Mouse (Mus musculus): ENCODE results near the gene Txndc5. TPM values are rescaled to one million over a fixed set of nuclear protein-coding genes. Genes with fewer than 3 reads are reported as not detected.

Gene Txndc5
- polyA plus RNA-seq, 1 experiment from 2014 or later = 151 TPM

GRCm38 (mm10) chr13:38539192-38539900, 10.7 kb upstream of the Txndc5 start:
- H3K9ac ChIP-seq (replicated peaks; ENCODE audit: low read depth) = no peak overlapping the region
- ATAC-seq (peak; percentile 54), DNase-seq (ENCODE audit: low spot score) (peak; percentile 73)
- no peak overlapping the region for H3K4me2 ChIP-seq (replicated peaks; ENCODE audit: low read depth, low read length)
- H3K27me3 ChIP-seq (replicated peaks; ENCODE audit: insufficient read depth, low read length) = no peaks in the 10 kb centered on the region
- H3K27ac ChIP-seq (ENCODE audit: low read length) = no peak overlapping the region; the same call in 1 of the 2 replicates
- H3K4me3 ChIP-seq (ENCODE audit: low read depth, low read length) = no peak overlapping the region
- no peaks in the 10 kb centered on the region for H3K9me3 ChIP-seq (ENCODE audit: low read length)
- peak; percentile 77 for TF ChIP-seq EP300 (IDR thresholded peaks at IDR 0.05)
- TF ChIP-seq CTCF (IDR thresholded peaks at IDR 0.05) = no peak
- 76% methylated on average over 7 of the region's 7 CpGs for WGBS
- no peaks in the 10 kb centered on the region for H3K36me3 ChIP-seq (ENCODE audit: insufficient read depth, low read length)
- H3K4me1 ChIP-seq (ENCODE audit: insufficient read depth, low read depth, low read length) = no peaks in the 10 kb centered on the region; the same call in 1 of the 2 replicates

GRCm38 (mm10) chr13:38537521-38537920, 8.9 kb upstream of the Txndc5 start:
- TF ChIP-seq EP300 (IDR thresholded peaks at IDR 0.05) = no peak
- no peak for TF ChIP-seq CTCF (IDR thresholded peaks at IDR 0.05)
- no peak for ATAC-seq
- peaks cover 9% of the 10 kb centered on the region; the same call in 1 of the 2 replicates for H3K4me1 ChIP-seq (ENCODE audit: insufficient read depth, low read depth, low read length)
- H3K27me3 ChIP-seq (replicated peaks; ENCODE audit: insufficient read depth, low read length) = no peaks in the 10 kb centered on the region
- no peak for DNase-seq (ENCODE audit: low spot score)
- no peaks in the 10 kb centered on the region for H3K36me3 ChIP-seq (ENCODE audit: insufficient read depth, low read length)
- no peak overlapping the region for H3K9ac ChIP-seq (replicated peaks; ENCODE audit: low read depth)
- H3K9me3 ChIP-seq (ENCODE audit: low read length) = no peaks in the 10 kb centered on the region
- no peak overlapping the region for H3K4me3 ChIP-seq (ENCODE audit: low read depth, low read length)
- no peak overlapping the region for H3K27ac ChIP-seq (ENCODE audit: low read length)
- no peak overlapping the region for H3K4me2 ChIP-seq (replicated peaks; ENCODE audit: low read depth, low read length)

- ATAC-seq (peak; percentile 56), DNase-seq (ENCODE audit: low spot score) (peak; percentile 54)
- H3K9ac ChIP-seq (replicated peaks; ENCODE audit: low read depth) = no peak overlapping the region
- H3K4me2 ChIP-seq (replicated peaks; ENCODE audit: low read depth, low read length) = no peak overlapping the region
- WGBS = 37% methylated on average over 6 of the region's 6 CpGs
- H3K9me3 ChIP-seq (ENCODE audit: low read length) = no peaks in the 10 kb centered on the region
- no peak overlapping the region for H3K4me3 ChIP-seq (ENCODE audit: low read depth, low read length)
- TF ChIP-seq EP300 (IDR thresholded peaks at IDR 0.05) (peak; percentile 71), CTCF (IDR thresholded peaks at IDR 0.05) (no peak)
- no peak overlapping the region for H3K27ac ChIP-seq (ENCODE audit: low read length)
- peaks cover 9% of the 10 kb centered on the region; the same call in 1 of the 2 replicates for H3K4me1 ChIP-seq (ENCODE audit: insufficient read depth, low read depth, low read length)
- no peaks in the 10 kb centered on the region for H3K36me3 ChIP-seq (ENCODE audit: insufficient read depth, low read length)
- no peaks in the 10 kb centered on the region for H3K27me3 ChIP-seq (replicated peaks; ENCODE audit: insufficient read depth, low read length)
These were observed 6.1 kb upstream of the Txndc5 start for GRCm38 (mm10) chr13:38534731-38535130.

GRCm38 (mm10) chr13:38534016-38534415, 5.4 kb upstream of the Txndc5 start:
- H3K4me1 ChIP-seq (ENCODE audit: insufficient read depth, low read depth, low read length) = peaks cover 11% of the 10 kb centered on the region; the same call in 1 of the 2 replicates
- DNase-seq (ENCODE audit: low spot score) = peak; percentile 33

GRCm38 (mm10) chr13:38533461-38533860, 4.8 kb upstream of the Txndc5 start:
- DNase-seq (ENCODE audit: low spot score) = no peak
- Histone ChIP-seq H3K27ac (ENCODE audit: low read length) (no peak overlapping the region; the same call in 1 of the 2 replicates), H3K4me2 (replicated peaks; ENCODE audit: low read depth, low read length) (no peak overlapping the region), H3K27me3 (replicated peaks; ENCODE audit: insufficient read depth, low read length) (no peaks in the 10 kb centered on the region), H3K9ac (replicated peaks; ENCODE audit: low read depth) (no peak overlapping the region), H3K36me3 (ENCODE audit: insufficient read depth, low read length) (no peaks in the 10 kb centered on the region), H3K4me3 (ENCODE audit: low read depth, low read length) (no peak overlapping the region), H3K4me1 (ENCODE audit: insufficient read depth, low read depth, low read length) (peaks cover 13% of the 10 kb centered on the region; the same call in 1 of the 2 replicates), H3K9me3 (ENCODE audit: low read length) (no peaks in the 10 kb centered on the region)
- 70% methylated on average over 10 of the region's 10 CpGs for WGBS
- TF ChIP-seq EP300 (IDR thresholded peaks at IDR 0.05) (no peak), CTCF (IDR thresholded peaks at IDR 0.05) (no peak)
- no peak for ATAC-seq

More at GRCm38 (mm10) chr13:38534016-38534415, 5.4 kb upstream of the Txndc5 start:
- no peaks in the 10 kb centered on the region for H3K36me3 ChIP-seq (ENCODE audit: insufficient read depth, low read length)
- H3K9ac ChIP-seq (replicated peaks; ENCODE audit: low read depth) = no peak overlapping the region
- no peaks in the 10 kb centered on the region for H3K9me3 ChIP-seq (ENCODE audit: low read length)
- no peak overlapping the region for H3K4me2 ChIP-seq (replicated peaks; ENCODE audit: low read depth, low read length)
- H3K27me3 ChIP-seq (replicated peaks; ENCODE audit: insufficient read depth, low read length) = no peaks in the 10 kb centered on the region
- no peak overlapping the region for H3K4me3 ChIP-seq (ENCODE audit: low read depth, low read length)
- peak; percentile 37 for ATAC-seq
- H3K27ac ChIP-seq (ENCODE audit: low read length) = no peak overlapping the region; the same call in 1 of the 2 replicates
- 22% methylated on average over 6 of the region's 6 CpGs for WGBS
- no peak for TF ChIP-seq EP300 (IDR thresholded peaks at IDR 0.05)
- TF ChIP-seq CTCF (IDR thresholded peaks at IDR 0.05) = no peak

GRCm38 (mm10) chr13:38531498-38531897, 2.9 kb upstream of the Txndc5 start:
- TF ChIP-seq CTCF (IDR thresholded peaks at IDR 0.05) = no peak
- TF ChIP-seq EP300 (IDR thresholded peaks at IDR 0.05) = no peak
- Histone ChIP-seq H3K4me1 (ENCODE audit: insufficient read depth, low read depth, low read length) (peaks cover 19% of the 10 kb centered on the region; the same call in 1 of the 2 replicates), H3K27me3 (replicated peaks; ENCODE audit: insufficient read depth, low read length) (no peaks in the 10 kb centered on the region), H3K4me3 (ENCODE audit: low read depth, low read length) (no peak overlapping the region), H3K9me3 (ENCODE audit: low read length) (no peaks in the 10 kb centered on the region), H3K36me3 (ENCODE audit: insufficient read depth, low read length) (no peaks in the 10 kb centered on the region), H3K9ac (replicated peaks; ENCODE audit: low read depth) (no peak overlapping the region), H3K27ac (ENCODE audit: low read length) (no peak overlapping the region), H3K4me2 (replicated peaks; ENCODE audit: low read depth, low read length) (no peak overlapping the region)
- no peak for ATAC-seq
- WGBS = 91% methylated on average over 4 of the region's 4 CpGs
- DNase-seq (ENCODE audit: low spot score) = no peak

Measured in lung, postnatal 0 days (tissue).